Mouse (Mus musculus): ENCODE results near the gene Foxp1. TPM values are rescaled to one million over a fixed set of nuclear protein-coding genes. Genes with fewer than 3 reads are reported as not detected.

Gene Foxp1
- polyA plus RNA-seq, 1 experiment, result 129 TPM

GRCm38 (mm10) chr6:99515667-99516199 lies 6.8 kb downstream of the Foxp1 start:
- WGBS, result 65% methylated on average over 7 of the region's 7 CpGs
- peaks cover 4% of the 10 kb centered on the region; the same call in 1 of the 2 replicates for H3K36me3 ChIP-seq (ENCODE audit: control insufficient read depth, insufficient read depth, low read length)
- no peak overlapping the region for H3K27ac ChIP-seq (ENCODE audit: control insufficient read depth, insufficient read depth, low read length)
- DNase-seq, result no peak
- peaks cover 3% of the 10 kb centered on the region for H3K4me1 ChIP-seq (replicated peaks; ENCODE audit: control insufficient read depth, insufficient read depth, low read length)
- no peak overlapping the region for H3K4me3 ChIP-seq (ENCODE audit: control insufficient read depth, insufficient read depth, low read length)
- TF ChIP-seq CTCF (IDR thresholded peaks at IDR 0.05; ENCODE audit: borderline replicate concordance, control insufficient read depth, extremely low read depth, insufficient read depth, low read length, poor library complexity), result no peak
- TF ChIP-seq POLR2A (IDR thresholded peaks at IDR 0.05; ENCODE audit: control insufficient read depth, extremely low read depth, insufficient read depth, low read length, poor library complexity), result no peak
- H3K27me3 ChIP-seq (ENCODE audit: control insufficient read depth, insufficient read depth, low read length), result no peaks in the 10 kb centered on the region

GRCm38 (mm10) chr6:99511862-99512261 lies 10.7 kb downstream of the Foxp1 start:
- peaks cover 4% of the 10 kb centered on the region; the same call in 1 of the 2 replicates for H3K36me3 ChIP-seq (ENCODE audit: control insufficient read depth, insufficient read depth, low read length)
- no peak overlapping the region for H3K4me3 ChIP-seq (ENCODE audit: control insufficient read depth, insufficient read depth, low read length)
- no peak for DNase-seq
- no peaks in the 10 kb centered on the region for H3K27me3 ChIP-seq (ENCODE audit: control insufficient read depth, insufficient read depth, low read length)
- peaks cover 2% of the 10 kb centered on the region; the same call in 1 of the 2 replicates for H3K4me1 ChIP-seq (replicated peaks; ENCODE audit: control insufficient read depth, insufficient read depth, low read length)
- WGBS, result 93% methylated on average over 6 of the region's 6 CpGs
- H3K27ac ChIP-seq (ENCODE audit: control insufficient read depth, insufficient read depth, low read length), result no peak overlapping the region
- TF ChIP-seq CTCF (IDR thresholded peaks at IDR 0.05; ENCODE audit: borderline replicate concordance, control insufficient read depth, extremely low read depth, insufficient read depth, low read length, poor library complexity) (no peak), POLR2A (IDR thresholded peaks at IDR 0.05; ENCODE audit: control insufficient read depth, extremely low read depth, insufficient read depth, low read length, poor library complexity) (no peak)

- H3K36me3 ChIP-seq (ENCODE audit: control insufficient read depth, insufficient read depth, low read length), result no peaks in the 10 kb centered on the region
- no peaks in the 10 kb centered on the region for H3K27me3 ChIP-seq (ENCODE audit: control insufficient read depth, insufficient read depth, low read length)
- TF ChIP-seq POLR2A (IDR thresholded peaks at IDR 0.05; ENCODE audit: control insufficient read depth, extremely low read depth, insufficient read depth, low read length, poor library complexity), result no peak
- TF ChIP-seq CTCF (IDR thresholded peaks at IDR 0.05; ENCODE audit: borderline replicate concordance, control insufficient read depth, extremely low read depth, insufficient read depth, low read length, poor library complexity), result no peak
- H3K4me1 ChIP-seq (replicated peaks; ENCODE audit: control insufficient read depth, insufficient read depth, low read length), result peaks cover 7% of the 10 kb centered on the region; the same call in 1 of the 2 replicates
- H3K4me3 ChIP-seq (ENCODE audit: control insufficient read depth, insufficient read depth, low read length), result no peak overlapping the region
- no peak overlapping the region for H3K27ac ChIP-seq (ENCODE audit: control insufficient read depth, insufficient read depth, low read length)
- DNase-seq, result no peak
- 95% methylated on average over 9 of the region's 9 CpGs for WGBS
Measured at GRCm38 (mm10) chr6:99509189-99509592, 13.3 kb downstream of the Foxp1 start.

- Histone ChIP-seq H3K4me1 (replicated peaks; ENCODE audit: control insufficient read depth, insufficient read depth, low read length) (peaks cover 21% of the 10 kb centered on the region), H3K27me3 (ENCODE audit: control insufficient read depth, insufficient read depth, low read length) (no peaks in the 10 kb centered on the region), H3K27ac (ENCODE audit: control insufficient read depth, insufficient read depth, low read length) (no peak overlapping the region), H3K4me3 (ENCODE audit: control insufficient read depth, insufficient read depth, low read length) (no peak overlapping the region), H3K36me3 (ENCODE audit: control insufficient read depth, insufficient read depth, low read length) (no peaks in the 10 kb centered on the region)
- 85% methylated on average over 6 of the region's 6 CpGs for WGBS
- no peak for TF ChIP-seq CTCF (IDR thresholded peaks at IDR 0.05; ENCODE audit: borderline replicate concordance, control insufficient read depth, extremely low read depth, insufficient read depth, low read length, poor library complexity)
- TF ChIP-seq POLR2A (IDR thresholded peaks at IDR 0.05; ENCODE audit: control insufficient read depth, extremely low read depth, insufficient read depth, low read length, poor library complexity), result no peak
- no peak for DNase-seq
Measured at GRCm38 (mm10) chr6:99506816-99507215, 15.7 kb downstream of the Foxp1 start.

GRCm38 (mm10) chr6:99503741-99504140 lies 18.8 kb downstream of the Foxp1 start:
- H3K36me3 ChIP-seq (ENCODE audit: control insufficient read depth, insufficient read depth, low read length), result no peaks in the 10 kb centered on the region
- no peak overlapping the region for H3K27ac ChIP-seq (ENCODE audit: control insufficient read depth, insufficient read depth, low read length)
- H3K4me1 ChIP-seq (replicated peaks; ENCODE audit: control insufficient read depth, insufficient read depth, low read length), result peaks cover 19% of the 10 kb centered on the region
- H3K27me3 ChIP-seq (ENCODE audit: control insufficient read depth, insufficient read depth, low read length), result no peaks in the 10 kb centered on the region
- no peak overlapping the region for H3K4me3 ChIP-seq (ENCODE audit: control insufficient read depth, insufficient read depth, low read length)
- no peak for TF ChIP-seq POLR2A (IDR thresholded peaks at IDR 0.05; ENCODE audit: control insufficient read depth, extremely low read depth, insufficient read depth, low read length, poor library complexity)
- TF ChIP-seq CTCF (IDR thresholded peaks at IDR 0.05; ENCODE audit: borderline replicate concordance, control insufficient read depth, extremely low read depth, insufficient read depth, low read length, poor library complexity), result no peak
- no peak for DNase-seq
- WGBS, result 60% methylated on average over 1 of the region's 1 CpGs

- H3K36me3 ChIP-seq (ENCODE audit: control insufficient read depth, insufficient read depth, low read length), result no peaks in the 10 kb centered on the region
- H3K4me1 ChIP-seq (replicated peaks; ENCODE audit: control insufficient read depth, insufficient read depth, low read length), result peaks cover 27% of the 10 kb centered on the region
- no peaks in the 10 kb centered on the region for H3K27me3 ChIP-seq (ENCODE audit: control insufficient read depth, insufficient read depth, low read length)
- H3K4me3 ChIP-seq (ENCODE audit: control insufficient read depth, insufficient read depth, low read length), result no peak overlapping the region
- TF ChIP-seq CTCF (IDR thresholded peaks at IDR 0.05; ENCODE audit: borderline replicate concordance, control insufficient read depth, extremely low read depth, insufficient read depth, low read length, poor library complexity), result no peak
- TF ChIP-seq POLR2A (IDR thresholded peaks at IDR 0.05; ENCODE audit: control insufficient read depth, extremely low read depth, insufficient read depth, low read length, poor library complexity), result no peak
- WGBS, result 96% methylated on average over 2 of the region's 2 CpGs
- H3K27ac ChIP-seq (ENCODE audit: control insufficient read depth, insufficient read depth, low read length), result no peak overlapping the region
- no peak for DNase-seq
Measured at GRCm38 (mm10) chr6:99502727-99503126, 19.8 kb downstream of the Foxp1 start.

GRCm38 (mm10) chr6:99502314-99502713 lies 20.2 kb downstream of the Foxp1 start:
- 88% methylated on average over 6 of the region's 6 CpGs for WGBS
- TF ChIP-seq CTCF (IDR thresholded peaks at IDR 0.05; ENCODE audit: borderline replicate concordance, control insufficient read depth, extremely low read depth, insufficient read depth, low read length, poor library complexity) (no peak), POLR2A (IDR thresholded peaks at IDR 0.05; ENCODE audit: control insufficient read depth, extremely low read depth, insufficient read depth, low read length, poor library complexity) (no peak)
- DNase-seq, result no peak
- Histone ChIP-seq H3K4me1 (replicated peaks; ENCODE audit: control insufficient read depth, insufficient read depth, low read length) (peaks cover 28% of the 10 kb centered on the region), H3K4me3 (ENCODE audit: control insufficient read depth, insufficient read depth, low read length) (no peak overlapping the region), H3K27me3 (ENCODE audit: control insufficient read depth, insufficient read depth, low read length) (no peaks in the 10 kb centered on the region), H3K36me3 (ENCODE audit: control insufficient read depth, insufficient read depth, low read length) (no peaks in the 10 kb centered on the region), H3K27ac (ENCODE audit: control insufficient read depth, insufficient read depth, low read length) (no peak overlapping the region)
